Mouse (Mus musculus) ES-E14 (cell line): ENCODE measurements around the gene Msi2. TPM values are rescaled to one million over a fixed set of nuclear protein-coding genes. Genes with fewer than 3 reads are reported as not detected.

ENCODE experiments used
- DNase-seq: peaks from one replicate; pipeline ENCODE4 v3.0.0-alpha.2; 2013; ENCODE audit warnings: low read depth, low spot score
- H3K27ac ChIP-seq: 2 replicates; pipeline ENCODE4 v1.5.1; 2012; ENCODE audit warnings: low read depth, mild to moderate bottlenecking, low read length, moderate library complexity, mixed read lengths; ENCODE audit not compliant: poor library complexity, insufficient read depth, severe bottlenecking
- H3K36me3 ChIP-seq: 2 replicates; pipeline ENCODE4 v1.6.1; 2012; ENCODE audit warnings: mild to moderate bottlenecking, low read length, moderate library complexity, mixed read lengths; ENCODE audit not compliant: control insufficient read depth, poor library complexity, insufficient read depth, severe bottlenecking
- H3K4me1 ChIP-seq, 2 experiments: fragments of 150-350 bp in 1 of 2; sonication (generic) in 1 of 2; 2 replicates each; pipeline ENCODE4 v1.6.1; 2012; ENCODE audit warnings: low read length in 2 of 2, mild to moderate bottlenecking in 1 of 2, mixed read lengths in 1 of 2; ENCODE audit not compliant: control insufficient read depth in 2 of 2, insufficient read depth in 2 of 2, poor library complexity in 1 of 2
- H3K4me3 ChIP-seq, 2 experiments: fragments of 150-350 bp in 1 of 2; sonication (generic) in 1 of 2; 2 replicates each; pipeline ENCODE4 v1.5.1; 2012; ENCODE audit warnings: low read length in 2 of 2, low read depth in 1 of 2, mild to moderate bottlenecking in 1 of 2, mixed read lengths in 1 of 2; ENCODE audit not compliant: insufficient read depth in 1 of 2, poor library complexity in 1 of 2, severe bottlenecking in 1 of 2
- H3K9ac ChIP-seq: 2 replicates; pipeline ENCODE4 v1.6.1; 2012; ENCODE audit warnings: low read depth, mild to moderate bottlenecking, low read length, mixed read lengths; ENCODE audit not compliant: poor library complexity, insufficient read depth, severe bottlenecking
- H3K9me3 ChIP-seq: fragments of 150-350 bp; sonication (generic); 2 replicates; pipeline ENCODE4 v1.6.1; 2012; ENCODE audit warnings: low read depth, mild to moderate bottlenecking, low read length; ENCODE audit not compliant: control insufficient read depth, insufficient read depth
- CHD2 ChIP-seq: IDR thresholded peaks from 2 replicates; pipeline ENCODE4 v1.6.1; 2014; ENCODE audit warnings: mild to moderate bottlenecking, low read depth, low read length, inconsistent platforms
- HCFC1 ChIP-seq: IDR thresholded peaks from 2 replicates; pipeline ENCODE4 v1.6.1; 2012; ENCODE audit warnings: low read length, inconsistent platforms, borderline replicate concordance; ENCODE audit not compliant: insufficient read depth
- MAFK ChIP-seq: IDR thresholded peaks from 2 replicates; pipeline ENCODE4 v1.6.1; 2014; ENCODE audit warnings: mild to moderate bottlenecking, low read depth, low read length, inconsistent platforms; ENCODE audit not compliant: insufficient read depth
- ZC3H11A ChIP-seq: IDR thresholded peaks from 2 replicates; pipeline ENCODE4 v1.6.1; 2012; ENCODE audit warnings: low read depth, mild to moderate bottlenecking, inconsistent platforms, low read length, borderline replicate concordance
- ZNF384 ChIP-seq: IDR thresholded peaks from 2 replicates; pipeline ENCODE4 v1.6.1; 2012; ENCODE audit warnings: low read depth, low read length, inconsistent platforms
- in situ Hi-C, 2 experiments: fragments of 600-800 bp; cut with MboI; formaldehyde crosslinking; loops; one replicate each; pipeline ENCODE4 v1.15.1; 2025; ENCODE audit warnings: low sequenced_read_pairs in 2 of 2, inconsistent platforms in 1 of 2; ENCODE audit not compliant: unreplicated experiment in 2 of 2
- total RNA-seq: library from RNA; depleted of rRNA; stranded (reverse); fragments of 300-350 nt; gene quantifications from 2 replicates; pipeline ENCODE4 v1.2.3, GENCODE M21; 2012

Msi2 gene
- total RNA-seq, 1 experiment, result 66.4 TPM

DNA sequence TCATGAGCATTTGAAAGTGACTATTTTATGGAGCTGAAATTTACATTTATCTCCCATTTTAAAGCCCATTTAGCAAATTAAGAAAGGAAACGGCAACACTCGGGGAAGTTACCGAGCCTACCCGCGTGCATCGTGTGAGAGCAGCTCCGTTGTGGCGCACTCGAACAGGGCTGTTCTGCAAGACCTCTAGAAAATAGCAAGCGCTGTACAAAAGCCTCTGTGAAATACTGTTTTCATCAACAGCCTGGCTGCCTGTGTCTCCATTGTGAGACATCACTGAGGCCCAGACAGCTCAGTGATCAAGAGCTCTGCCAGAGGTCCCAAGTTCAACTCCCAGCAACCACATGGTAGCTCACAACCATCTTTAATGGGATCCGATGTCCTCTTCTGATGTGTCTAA is 100.9 kb downstream of the Msi2 start:
- peaks cover 3% of the 10 kb centered on the region; the same call in 1 of the 2 replicates for H3K36me3 ChIP-seq
- H3K27ac ChIP-seq, result no peak overlapping the region; the same call in 1 of the 2 replicates
- H3K4me3 ChIP-seq, result no peak overlapping the region
- in situ Hi-C loops, result no loop called here
- TF ChIP-seq ZNF384, result no peak
- DNase-seq, result no peak
- H3K9me3 ChIP-seq, result no peaks in the 10 kb centered on the region
- peak overlapping the region; percentile 71; the same call in 1 of the 2 replicates for H3K9ac ChIP-seq
- H3K4me1 ChIP-seq, result peaks cover 20 to 41% of the 10 kb centered on the region in 2 experiments

DNA sequence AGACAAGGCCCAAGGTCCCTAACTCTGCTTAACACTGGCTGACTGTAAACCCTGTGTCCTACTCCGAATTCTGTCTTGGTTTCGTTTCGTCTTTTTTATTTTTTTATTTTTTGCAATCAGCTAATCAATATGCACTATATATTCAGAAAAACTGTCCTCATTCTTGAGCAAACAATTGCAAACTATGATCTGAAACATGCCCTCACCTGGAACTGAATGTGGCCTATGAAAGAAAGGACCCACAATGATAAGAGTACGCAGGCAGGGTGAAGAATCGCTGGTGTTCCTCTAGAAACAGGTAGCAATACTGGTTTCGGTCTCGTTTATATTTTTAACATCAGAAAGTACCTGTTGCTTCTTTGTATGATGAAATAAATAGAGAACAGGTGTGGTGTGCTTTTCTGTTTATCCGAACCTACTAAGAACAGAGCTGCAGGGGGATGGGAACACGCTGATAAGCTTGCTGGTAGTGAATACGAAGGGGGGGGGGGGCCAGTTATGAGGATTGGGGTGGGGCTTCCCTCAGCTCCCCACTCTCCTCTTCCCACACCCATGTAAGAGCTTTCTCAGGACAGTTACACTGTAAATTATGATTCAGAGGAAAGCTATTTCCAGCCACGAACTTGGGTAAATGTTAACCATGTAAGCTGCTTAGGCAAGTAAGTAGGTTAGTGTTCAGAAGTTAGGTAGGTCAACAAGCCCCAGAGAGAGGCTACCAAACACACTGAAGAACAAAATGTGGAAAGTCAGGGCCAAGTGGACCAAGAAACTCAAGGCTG is 103.6 kb downstream of the Msi2 start:
- Histone ChIP-seq H3K36me3 (peaks cover 3% of the 10 kb centered on the region; the same call in 1 of the 2 replicates), H3K27ac (no peak overlapping the region)
- no peak for DNase-seq

DNA sequence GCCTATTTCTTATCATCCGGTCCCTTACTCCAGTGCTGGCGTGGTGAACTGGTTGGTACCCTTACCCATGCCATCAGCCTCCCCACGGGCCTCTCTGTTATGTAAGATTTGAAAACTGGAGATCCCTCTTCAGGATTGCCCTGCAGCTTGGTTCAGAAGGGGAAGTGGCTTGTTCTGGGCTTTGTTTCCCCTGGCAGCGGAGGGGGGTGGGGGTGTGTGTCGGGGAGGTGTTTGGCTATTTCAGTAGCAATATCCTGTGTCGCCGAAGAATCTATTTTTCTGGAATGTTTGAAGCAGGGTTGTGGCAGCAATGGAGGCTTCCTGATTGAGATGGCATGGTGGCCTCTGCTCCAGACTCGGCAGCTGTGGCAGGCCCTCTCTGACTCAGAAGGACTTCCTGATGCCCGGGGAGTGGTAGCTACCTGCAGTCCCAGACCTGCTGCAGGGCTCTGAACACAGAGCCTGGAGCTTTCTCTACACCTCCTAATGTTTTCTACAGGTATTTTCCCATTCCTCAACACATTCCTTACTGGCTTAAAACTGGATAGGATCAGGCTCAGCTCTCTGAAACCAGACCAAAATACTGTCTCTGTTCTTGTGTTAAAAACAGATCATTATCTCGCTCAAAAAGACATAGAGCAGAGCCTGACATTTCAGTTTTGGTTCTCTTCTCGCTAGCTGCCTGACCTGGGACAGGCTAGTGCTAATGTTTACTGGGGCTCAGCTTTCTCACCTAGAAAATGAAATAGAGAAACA is 104.4 kb downstream of the Msi2 start:
- in situ Hi-C loops, result no loop called here
- Histone ChIP-seq H3K4me1 (peaks cover 7 to 28% of the 10 kb centered on the region in 2 experiments), H3K27ac (no peak overlapping the region), H3K36me3 (peaks cover 3% of the 10 kb centered on the region; the same call in 1 of the 2 replicates), H3K9ac (no peak overlapping the region; the same call in 1 of the 2 replicates), H3K4me3 (no peak overlapping the region), H3K9me3 (no peaks in the 10 kb centered on the region)
- DNase-seq, result no peak
- no peak for TF ChIP-seq CHD2
- no peak for TF ChIP-seq ZNF384
- no peak for TF ChIP-seq ZC3H11A

More for the DNA sequence above, 103.6 kb downstream of the Msi2 start:
- TF ChIP-seq ZC3H11A, result no peak
- no peaks in the 10 kb centered on the region for H3K9me3 ChIP-seq
- no peak overlapping the region for H3K4me3 ChIP-seq
- H3K9ac ChIP-seq, result no peak overlapping the region
- peaks cover 9 to 34% of the 10 kb centered on the region in 2 experiments for H3K4me1 ChIP-seq
- in situ Hi-C loops, result no loop called here

DNA sequence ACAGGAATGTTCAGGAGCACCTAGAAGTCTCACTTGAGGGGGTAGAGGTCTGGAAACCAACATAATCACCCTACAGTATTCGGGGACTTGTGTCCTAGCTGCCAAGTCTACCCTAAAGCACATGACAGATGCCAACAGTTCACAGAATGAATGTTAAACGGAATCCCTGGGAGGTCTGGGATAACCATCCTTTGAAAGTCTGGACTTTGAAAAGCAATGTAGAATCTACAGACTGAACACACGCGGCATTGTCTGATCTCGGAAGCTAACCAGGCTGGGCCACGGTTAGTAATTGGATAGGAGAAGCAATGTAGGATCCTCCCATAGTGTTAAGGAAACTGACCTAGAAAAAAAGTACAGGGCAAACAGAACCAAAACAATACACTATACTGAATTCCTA is 105.3 kb downstream of the Msi2 start:
- in situ Hi-C loops, result no loop called here
- Histone ChIP-seq H3K27ac (no peak overlapping the region), H3K36me3 (peaks cover 3% of the 10 kb centered on the region; the same call in 1 of the 2 replicates), H3K4me3 (no peak overlapping the region), H3K4me1 (peaks cover 0 to 20% of the 10 kb centered on the region in 2 experiments; a peak in 3 of 4 replicates), H3K9me3 (no peaks in the 10 kb centered on the region), H3K9ac (no peak overlapping the region)
- TF ChIP-seq ZNF384 (no peak), CHD2 (no peak), ZC3H11A (no peak), HCFC1 (no peak), MAFK (no peak)
- DNase-seq, result no peak

DNA sequence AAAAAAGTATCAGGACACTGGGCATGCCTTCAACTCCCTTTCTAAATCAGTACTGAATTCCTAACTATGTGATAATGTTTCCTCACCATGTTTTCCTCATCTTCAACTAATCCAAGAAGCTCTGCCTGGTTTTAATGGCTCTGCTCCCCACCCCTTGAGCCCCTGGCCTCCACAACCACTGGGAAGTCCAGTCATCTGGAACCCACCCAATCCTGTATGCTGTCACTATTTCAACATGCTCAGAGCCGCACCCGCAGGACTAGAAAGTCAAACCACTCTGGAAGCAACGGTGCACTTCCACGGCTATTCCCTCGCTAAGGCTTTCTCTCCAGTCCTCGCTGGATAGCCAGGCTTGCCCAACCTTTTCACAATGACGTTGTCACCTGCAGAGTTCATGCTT is 106.2 kb downstream of the Msi2 start:
- no peaks in the 10 kb centered on the region for H3K9me3 ChIP-seq
- in situ Hi-C loops, result no loop called here
- no peak overlapping the region for H3K27ac ChIP-seq
- H3K9ac ChIP-seq, result no peak overlapping the region
- peaks cover 3% of the 10 kb centered on the region; the same call in 1 of the 2 replicates for H3K36me3 ChIP-seq
- peaks cover 0 to 15% of the 10 kb centered on the region in 2 experiments; a peak in 3 of 4 replicates for H3K4me1 ChIP-seq
- no peak for DNase-seq
- no peak for TF ChIP-seq HCFC1
- no peak for TF ChIP-seq CHD2
- TF ChIP-seq MAFK, result no peak
- TF ChIP-seq ZC3H11A, result no peak
- TF ChIP-seq ZNF384, result no peak
- H3K4me3 ChIP-seq, result no peak overlapping the region
